Mouse (Mus musculus): ENCODE measurements around the gene Nelfe.
A peak's percentile ranks its signal among the peaks of the same experiment; 100 is the strongest.
"Not testable (repeated sequence)": the region's sequence is repeated elsewhere in the genome, so short reads cannot be mapped to it uniquely, and the experiment has no call there.

Gene Nelfe

GRCm38 (mm10) chr17:34849722-34850516 lies at the start of gene Nelfe, which contains the start of gene Skiv2l:
TSS of gene Nelfe (plus strand) at chr17:34850391.
TSS of gene Skiv2l (minus strand) at chr17:34850210.
- DNase-seq (ENCODE audit: low read depth, low spot score) = peak; percentile 98

- DNase-seq (ENCODE audit: low read depth, low spot score) = not testable (repeated sequence)
These were observed 49.3 kb upstream of the Nelfe start for GRCm38 (mm10) chr17:34800781-34801305.

GRCm38 (mm10) chr17:34802756-34803155 lies 47.4 kb upstream of the Nelfe start:
- DNase-seq (ENCODE audit: low read depth, low spot score) = not testable (repeated sequence)

GRCm38 (mm10) chr17:34803367-34803766 lies 46.8 kb upstream of the Nelfe start:
- DNase-seq (ENCODE audit: low read depth, low spot score) = not testable (repeated sequence)

- not testable (repeated sequence) for DNase-seq (ENCODE audit: low read depth, low spot score)
These were observed 45.9 kb upstream of the Nelfe start, which contains the start of gene Cyp21a1 for GRCm38 (mm10) chr17:34804301-34804700. TSS of gene Cyp21a1 (minus strand) at chr17:34804561.

- no peak for DNase-seq (ENCODE audit: low read depth, low spot score)
These were observed 45.2 kb upstream of the Nelfe start for GRCm38 (mm10) chr17:34804871-34805562.

- DNase-seq (ENCODE audit: low read depth, low spot score) = no peak
These were observed 43.0 kb upstream of the Nelfe start for GRCm38 (mm10) chr17:34807176-34807575.

- no peak for DNase-seq (ENCODE audit: low read depth, low spot score)
These were observed 41.5 kb upstream of the Nelfe start for GRCm38 (mm10) chr17:34808599-34809205.

- not testable (repeated sequence) for DNase-seq (ENCODE audit: low read depth, low spot score)
These were observed 39.8 kb upstream of the Nelfe start for GRCm38 (mm10) chr17:34810411-34810810.

- DNase-seq (ENCODE audit: low read depth, low spot score) = not testable (repeated sequence)
These were observed 39.4 kb upstream of the Nelfe start for GRCm38 (mm10) chr17:34810811-34811210.

GRCm38 (mm10) chr17:34811275-34811674 lies 38.9 kb upstream of the Nelfe start:
- DNase-seq (ENCODE audit: low read depth, low spot score) = no peak

- not testable (repeated sequence) for DNase-seq (ENCODE audit: low read depth, low spot score)
These were observed 36.4 kb upstream of the Nelfe start for GRCm38 (mm10) chr17:34813747-34814146.

- DNase-seq (ENCODE audit: low read depth, low spot score) = no peak
These were observed 35.3 kb upstream of the Nelfe start for GRCm38 (mm10) chr17:34814818-34815370.

- DNase-seq (ENCODE audit: low read depth, low spot score) = not testable (repeated sequence)
These were observed 19.4 kb upstream of the Nelfe start for GRCm38 (mm10) chr17:34830776-34831175.

GRCm38 (mm10) chr17:34836155-34836855 lies 13.9 kb upstream of the Nelfe start:
- no peak for DNase-seq (ENCODE audit: low read depth, low spot score)

GRCm38 (mm10) chr17:34836856-34837221 lies 13.4 kb upstream of the Nelfe start, which contains the start of the genes Stk19 and Dxo:
TSS of gene Stk19 (minus strand) at chr17:34836945.
TSS of gene Dxo (plus strand) at chr17:34837019.
- peak; percentile 98 for DNase-seq (ENCODE audit: low read depth, low spot score)

- no peak for DNase-seq (ENCODE audit: low read depth, low spot score)
These were observed 12.5 kb upstream of the Nelfe start for GRCm38 (mm10) chr17:34837464-34838324.

GRCm38 (mm10) chr17:34838785-34839184 lies 11.4 kb upstream of the Nelfe start:
- no peak for DNase-seq (ENCODE audit: low read depth, low spot score)

- no peak for DNase-seq (ENCODE audit: low read depth, low spot score)
These were observed 9.4 kb upstream of the Nelfe start for GRCm38 (mm10) chr17:34840736-34841307.

GRCm38 (mm10) chr17:34844884-34845283 lies 5.3 kb upstream of the Nelfe start:
- no peak for DNase-seq (ENCODE audit: low read depth, low spot score)
